Mouse (Mus musculus): ENCODE results near the gene Cmss1. TPM values are rescaled to one million over a fixed set of nuclear protein-coding genes. Genes with fewer than 3 reads are reported as not detected.

The Cmss1 gene
- polyA plus RNA-seq (2012; rRNA removed; ENCODE audit: low replicate concordance): 6.6 and 8.5 TPM in 2 replicates

GRCm38 (mm10) chr16:57606444-57607227 is at the start of gene Cmss1:
Cmss1 (minus strand) TSS chr16:57606864.

DNA sequence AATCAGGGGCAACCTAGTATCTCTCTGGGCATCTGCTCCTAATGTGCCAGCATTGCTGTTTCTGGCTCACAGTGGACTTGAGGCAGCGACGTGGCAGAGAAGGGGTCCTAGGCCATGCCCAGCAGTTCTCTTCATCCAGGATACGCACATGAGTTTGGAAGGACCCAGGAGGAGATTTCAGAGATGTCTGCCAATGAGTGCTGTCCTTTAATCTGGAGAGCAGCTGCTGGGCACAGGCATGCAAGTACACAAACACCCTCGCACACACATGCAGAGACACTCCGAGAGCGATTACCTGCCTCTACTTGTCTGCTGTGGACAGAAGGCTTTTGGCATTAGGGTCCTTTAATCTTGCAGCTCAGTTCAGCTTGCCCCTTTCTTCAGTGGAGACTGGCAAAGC is 253.9 kb downstream of the Cmss1 start, which contains the start of gene Filip1l:
Gene Filip1l, plus strand, starts transcription at position 343 of the 400 bp plus-strand sequence.

DNA sequence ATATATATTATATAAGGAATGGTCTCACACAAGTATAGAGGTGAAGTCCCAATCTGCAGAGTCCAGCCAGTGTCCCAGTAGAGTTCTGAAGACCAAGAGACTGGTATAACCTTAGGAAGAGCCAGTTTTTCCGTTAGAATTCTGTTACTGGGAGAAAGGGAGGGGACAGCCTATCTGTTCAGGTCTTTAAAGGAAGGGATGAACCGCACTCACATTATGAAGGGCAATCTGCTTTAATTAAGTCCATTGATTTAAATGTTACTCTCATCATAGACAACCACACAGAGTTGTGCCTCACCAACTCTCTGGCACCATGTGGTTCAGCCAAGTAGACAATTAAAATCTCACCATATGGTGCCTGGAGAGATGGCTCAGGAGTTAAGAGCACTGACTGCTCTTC is 313.9 kb downstream of the Cmss1 start, which contains the start of gene Tmem30c:
Gene Tmem30c, minus strand, starts transcription at position 101 of the 400 bp plus-strand sequence.

Other genes with a start within 250 kb of the Cmss1 start
- 2.1 and 3.3 TPM in 2 replicates for gene Col8a1, start 147.9 kb upstream of the Cmss1 start, polyA plus RNA-seq (2012; rRNA removed; ENCODE audit: low replicate concordance)